Mouse (Mus musculus): ENCODE measurements at regions not wholly inside any gene's neighbourhood (a gene's known extent, or its start where the extent isn't known, plus 50 kb on each side); places are given as distances from the start of the nearest gene placed in this dataset.

DNA sequence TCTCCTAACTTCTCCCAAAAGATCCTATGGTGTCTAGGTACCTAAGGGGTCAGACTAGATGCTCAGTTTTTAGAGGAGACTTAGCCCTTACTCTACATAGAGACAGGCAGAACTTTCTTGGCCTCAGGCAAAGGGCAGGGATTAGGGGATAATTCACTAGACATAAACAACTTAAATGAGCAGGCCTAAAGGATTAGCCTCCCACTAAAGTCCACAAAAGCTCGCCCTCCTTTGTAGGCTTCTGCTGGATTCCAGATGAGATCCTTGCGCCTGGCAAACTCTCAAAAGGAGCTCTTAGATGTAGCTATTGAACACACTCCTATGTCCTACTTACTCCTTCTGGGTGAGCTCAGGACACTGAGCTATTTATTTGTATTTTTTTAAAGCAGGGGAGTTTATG lies 509.9 kb upstream of the Plxna2 start:
- no peak for DNase-seq (ENCODE audit: low spot score)
- Histone ChIP-seq H3K9me3 (replicated peaks) (no peaks in the 10 kb centered on the region), H3K27ac (no peak overlapping the region), H3K36me3 (no peaks in the 10 kb centered on the region), H3K4me3 (no peak overlapping the region), H3K27me3 (ENCODE audit: low read depth, poor library complexity, severe bottlenecking) (peaks cover 73% of the 10 kb centered on the region), H3K4me1 (peaks cover 9% of the 10 kb centered on the region; the same call in 1 of the 2 replicates)
- WGBS: 32% methylated on average over 2 of the region's 2 CpGs

DNA sequence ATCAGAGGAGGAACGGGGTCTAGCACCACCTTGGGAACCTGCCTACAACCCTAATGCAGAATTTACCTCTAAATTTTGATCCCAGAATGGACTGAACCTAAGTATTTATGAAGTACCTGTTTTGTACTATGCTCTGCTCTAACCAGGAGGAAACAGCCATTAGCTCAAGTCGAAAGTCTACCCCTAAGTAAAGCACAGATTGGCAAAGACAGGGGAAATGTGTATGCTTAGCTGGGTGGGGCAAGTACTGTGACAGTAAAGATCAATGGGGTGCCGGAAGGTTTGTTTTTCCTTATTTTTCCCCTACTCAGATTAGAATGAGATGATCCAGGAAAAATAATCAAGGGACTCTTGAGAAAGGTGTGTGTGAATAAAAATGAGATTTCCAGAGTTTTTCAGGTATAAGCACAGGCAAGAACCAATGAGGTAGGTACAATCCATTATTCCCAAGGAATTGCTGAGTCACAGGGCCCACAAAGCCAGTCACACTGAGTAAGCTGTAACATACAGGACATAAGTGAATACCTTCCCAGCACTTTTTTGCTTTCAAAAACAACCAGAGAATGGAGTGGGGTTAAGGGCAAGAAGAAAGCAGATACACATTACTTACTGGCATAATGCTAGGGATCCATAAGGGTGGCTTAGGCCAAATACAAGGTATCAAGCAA lies 510.6 kb upstream of the Plxna2 start:
- 80% methylated on average over 3 of the region's 3 CpGs for WGBS
- Histone ChIP-seq H3K9me3 (replicated peaks) (no peaks in the 10 kb centered on the region), H3K4me1 (peaks cover 9% of the 10 kb centered on the region; the same call in 1 of the 2 replicates), H3K27ac (no peak overlapping the region), H3K27me3 (ENCODE audit: low read depth, poor library complexity, severe bottlenecking) (peaks cover 73% of the 10 kb centered on the region), H3K36me3 (no peaks in the 10 kb centered on the region), H3K4me3 (no peak overlapping the region)
- no peak for DNase-seq (ENCODE audit: low spot score)

DNA sequence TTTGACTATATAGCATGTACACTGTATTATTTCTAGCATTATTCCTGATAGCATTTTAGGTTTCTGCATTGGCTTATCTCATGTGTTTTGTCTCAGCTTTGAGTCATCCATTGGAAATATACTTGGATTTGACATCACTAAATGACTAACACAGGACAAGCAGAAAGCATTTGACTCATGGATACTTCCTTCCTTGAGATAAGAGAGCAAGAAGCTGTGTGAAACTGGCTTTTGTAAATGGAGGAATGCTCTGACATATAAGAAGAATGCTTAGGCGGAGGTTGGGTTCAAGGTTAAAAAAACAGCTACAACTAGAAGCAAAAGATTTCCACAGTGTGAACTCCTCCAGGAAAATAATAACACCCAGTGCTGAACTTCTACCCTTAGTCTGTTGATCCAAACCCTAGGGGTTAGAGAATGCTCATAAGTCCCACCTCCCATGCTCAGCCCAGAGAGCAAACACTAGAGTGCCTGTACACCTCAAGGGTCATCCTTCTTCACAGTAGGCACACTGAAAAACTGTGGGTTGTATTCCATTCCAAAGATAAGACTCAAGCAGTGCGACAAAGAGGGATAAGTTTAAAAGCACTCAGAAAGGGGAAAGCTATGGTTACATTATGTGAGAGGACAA lies 528.0 kb upstream of the Plxna2 start:
- Histone ChIP-seq H3K27me3 (ENCODE audit: low read depth, poor library complexity, severe bottlenecking) (0 out of 2 replicates have a peak, but pooled peaks cover 5% of the 10 kb centered on the region), H3K36me3 (no peaks in the 10 kb centered on the region), H3K9me3 (replicated peaks) (no peaks in the 10 kb centered on the region), H3K4me3 (no peak overlapping the region), H3K27ac (no peak overlapping the region), H3K4me1 (no peaks in the 10 kb centered on the region)
- 79% methylated on average over 2 of the region's 2 CpGs for WGBS
- DNase-seq (ENCODE audit: low spot score): no peak

DNA sequence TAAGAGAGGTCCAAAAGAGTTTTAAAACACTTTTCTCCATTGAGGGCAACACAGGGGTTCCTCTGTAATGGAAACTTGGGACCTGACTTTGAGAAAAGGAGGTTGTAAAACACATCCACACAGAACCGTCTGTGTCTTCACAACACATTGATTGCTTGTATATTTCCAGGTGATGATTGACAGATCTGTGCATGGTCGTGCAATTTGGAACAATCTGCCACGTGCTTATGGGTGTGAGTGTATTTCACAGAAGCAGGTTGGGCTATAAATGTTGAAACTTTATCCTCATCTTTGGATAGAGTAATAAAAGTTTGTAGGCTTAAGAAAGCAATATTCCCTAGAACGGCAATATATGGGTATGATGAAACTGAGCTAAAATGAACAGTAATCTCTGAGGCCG lies 559.5 kb upstream of the Plxna2 start:
- Histone ChIP-seq H3K27ac (no peak overlapping the region), H3K36me3 (no peaks in the 10 kb centered on the region), H3K27me3 (ENCODE audit: low read depth, poor library complexity, severe bottlenecking) (no peaks in the 10 kb centered on the region), H3K4me3 (no peak overlapping the region), H3K9me3 (replicated peaks) (no peaks in the 10 kb centered on the region), H3K4me1 (0 out of 2 replicates have a peak, but pooled peaks cover 2% of the 10 kb centered on the region)
- 69% methylated on average over 5 of the region's 5 CpGs for WGBS
- no peak for DNase-seq (ENCODE audit: low spot score)

DNA sequence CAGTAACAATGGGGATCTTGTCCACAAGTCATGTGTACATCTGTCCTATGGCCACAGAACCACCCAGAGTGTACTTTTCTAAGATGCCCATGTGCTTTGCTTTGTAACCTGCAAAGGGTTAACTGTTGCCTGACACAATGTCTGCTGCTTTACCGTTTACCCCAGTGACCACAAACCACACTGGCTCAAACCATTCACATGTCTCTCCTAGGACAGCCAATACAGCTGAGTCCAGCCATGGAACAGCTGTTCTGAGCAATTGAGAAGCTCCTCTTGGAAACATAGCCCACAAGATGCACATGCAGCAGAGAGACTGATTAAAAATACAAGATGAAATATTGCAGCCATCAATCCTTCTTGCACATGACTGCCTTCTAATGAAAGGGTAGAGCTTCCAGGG lies 561.5 kb upstream of the Plxna2 start:
- Histone ChIP-seq H3K4me1 (0 out of 2 replicates have a peak, but pooled peaks cover 2% of the 10 kb centered on the region), H3K4me3 (no peak overlapping the region), H3K27me3 (ENCODE audit: low read depth, poor library complexity, severe bottlenecking) (no peaks in the 10 kb centered on the region), H3K36me3 (no peaks in the 10 kb centered on the region), H3K9me3 (replicated peaks) (no peaks in the 10 kb centered on the region), H3K27ac (no peak overlapping the region)
- WGBS: 42% methylated on average over 1 of the region's 1 CpGs
- DNase-seq (ENCODE audit: low spot score): no peak

DNA sequence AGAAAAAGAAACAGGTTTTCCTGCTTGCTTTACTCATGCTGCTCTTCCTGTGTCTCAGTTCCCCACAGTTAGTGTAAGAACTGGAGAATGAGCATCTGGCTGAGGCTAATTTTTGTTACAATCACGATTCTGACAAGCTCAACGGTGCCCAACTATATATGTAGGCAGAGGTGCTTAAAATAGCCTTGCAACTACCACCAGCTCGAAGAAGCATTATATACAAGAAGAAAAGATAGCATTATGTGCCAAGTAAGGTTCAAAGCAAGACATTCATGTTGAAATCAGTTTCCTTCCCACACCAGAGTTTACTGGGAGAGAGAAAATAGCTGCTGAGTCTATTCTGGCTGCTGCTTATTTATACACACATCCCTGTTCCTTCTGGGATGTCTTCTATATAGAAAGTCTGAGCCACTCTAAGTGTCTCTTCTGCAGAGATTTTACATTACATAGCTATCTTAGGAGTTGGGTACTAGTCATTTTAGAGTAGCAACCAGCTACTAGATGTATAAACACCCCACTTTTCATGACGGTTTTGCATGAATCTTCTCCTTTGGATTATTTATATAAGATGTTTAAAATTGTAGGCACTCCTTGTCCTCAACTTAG lies 568.2 kb upstream of the Plxna2 start:
- Histone ChIP-seq H3K36me3 (no peaks in the 10 kb centered on the region), H3K27ac (no peak overlapping the region), H3K27me3 (ENCODE audit: low read depth, poor library complexity, severe bottlenecking) (no peaks in the 10 kb centered on the region), H3K4me3 (no peak overlapping the region), H3K9me3 (replicated peaks) (no peaks in the 10 kb centered on the region), H3K4me1 (no peaks in the 10 kb centered on the region)
- no peak for DNase-seq (ENCODE audit: low spot score)
- 83% methylated on average over 4 of the region's 4 CpGs for WGBS

DNA sequence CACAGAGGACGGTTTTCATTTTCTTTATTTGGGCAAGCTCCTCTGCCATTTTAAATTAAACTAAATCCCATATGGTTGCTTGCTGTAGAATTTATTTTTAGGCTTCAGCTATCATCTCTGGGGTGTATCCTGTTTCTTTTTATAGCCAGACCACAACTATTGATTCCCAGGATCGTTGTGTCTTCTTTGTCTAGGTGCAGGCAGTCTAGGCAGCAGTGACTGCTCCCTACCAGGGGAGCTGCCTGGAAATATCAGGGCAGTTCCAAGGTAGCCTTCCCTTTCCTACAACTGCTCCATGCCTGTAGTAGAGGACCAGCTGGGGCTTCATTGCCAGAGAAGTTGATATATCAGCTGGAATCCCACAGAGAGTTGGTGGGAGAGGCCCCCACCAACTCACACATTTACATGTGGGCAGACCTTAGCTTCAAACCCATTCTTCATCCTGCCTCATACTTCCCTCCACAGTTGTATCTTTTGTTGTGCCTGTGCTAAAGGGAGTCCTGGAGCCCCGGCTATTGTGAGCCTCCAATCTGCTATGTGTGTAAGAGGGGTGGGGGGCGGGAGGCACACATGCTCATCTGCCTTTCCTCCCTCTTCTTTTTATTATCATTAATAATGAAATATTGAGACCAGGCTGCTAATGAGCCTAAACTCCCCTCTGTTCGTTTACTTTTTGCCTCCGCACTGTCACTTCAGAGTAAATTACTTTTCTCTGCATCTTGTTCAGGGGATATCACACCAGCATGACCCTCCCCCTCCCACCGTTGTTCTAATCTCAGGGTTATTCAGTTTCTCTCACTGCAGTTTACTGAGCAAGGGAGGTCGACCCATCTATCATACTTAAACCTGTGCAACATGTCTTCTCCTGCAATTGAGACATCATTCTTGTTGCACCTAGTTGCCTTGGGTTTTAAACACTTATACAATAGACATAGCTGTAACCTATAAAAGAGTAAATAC lies 576.3 kb upstream of the Plxna2 start:
- Histone ChIP-seq H3K9me3 (replicated peaks) (no peaks in the 10 kb centered on the region), H3K27ac (no peak overlapping the region), H3K27me3 (ENCODE audit: low read depth, poor library complexity, severe bottlenecking) (no peaks in the 10 kb centered on the region), H3K4me1 (no peaks in the 10 kb centered on the region), H3K4me3 (no peak overlapping the region), H3K36me3 (no peaks in the 10 kb centered on the region)
- 58% methylated on average over 8 of the region's 8 CpGs for WGBS
- no peak for DNase-seq (ENCODE audit: low spot score)

DNA sequence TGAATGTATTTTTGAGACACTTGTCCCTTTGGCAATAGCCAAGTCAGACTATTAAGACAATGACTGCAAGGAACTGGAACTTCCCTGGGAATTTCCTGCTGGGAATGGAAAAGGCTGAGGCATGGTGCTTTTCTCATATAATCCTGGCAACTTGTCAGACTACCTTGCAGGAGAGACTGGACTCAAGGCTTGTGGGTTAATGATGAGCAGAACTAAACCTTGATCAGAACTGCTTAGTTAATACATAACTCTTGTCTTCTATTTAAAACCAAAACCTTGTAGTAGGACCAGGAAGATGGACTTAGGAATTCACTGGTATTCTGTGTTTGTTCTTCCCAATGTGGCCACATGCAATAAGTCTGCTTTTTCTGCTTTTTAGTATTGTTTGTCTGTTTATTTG lies 579.3 kb upstream of the Plxna2 start:
- H3K4me3 ChIP-seq: no peak overlapping the region
- H3K36me3 ChIP-seq: no peaks in the 10 kb centered on the region
- no peak overlapping the region for H3K27ac ChIP-seq
- H3K27me3 ChIP-seq (ENCODE audit: low read depth, poor library complexity, severe bottlenecking): no peaks in the 10 kb centered on the region
- DNase-seq (ENCODE audit: low spot score): no peak
- H3K4me1 ChIP-seq: no peaks in the 10 kb centered on the region
- no peaks in the 10 kb centered on the region for H3K9me3 ChIP-seq (replicated peaks)

DNA sequence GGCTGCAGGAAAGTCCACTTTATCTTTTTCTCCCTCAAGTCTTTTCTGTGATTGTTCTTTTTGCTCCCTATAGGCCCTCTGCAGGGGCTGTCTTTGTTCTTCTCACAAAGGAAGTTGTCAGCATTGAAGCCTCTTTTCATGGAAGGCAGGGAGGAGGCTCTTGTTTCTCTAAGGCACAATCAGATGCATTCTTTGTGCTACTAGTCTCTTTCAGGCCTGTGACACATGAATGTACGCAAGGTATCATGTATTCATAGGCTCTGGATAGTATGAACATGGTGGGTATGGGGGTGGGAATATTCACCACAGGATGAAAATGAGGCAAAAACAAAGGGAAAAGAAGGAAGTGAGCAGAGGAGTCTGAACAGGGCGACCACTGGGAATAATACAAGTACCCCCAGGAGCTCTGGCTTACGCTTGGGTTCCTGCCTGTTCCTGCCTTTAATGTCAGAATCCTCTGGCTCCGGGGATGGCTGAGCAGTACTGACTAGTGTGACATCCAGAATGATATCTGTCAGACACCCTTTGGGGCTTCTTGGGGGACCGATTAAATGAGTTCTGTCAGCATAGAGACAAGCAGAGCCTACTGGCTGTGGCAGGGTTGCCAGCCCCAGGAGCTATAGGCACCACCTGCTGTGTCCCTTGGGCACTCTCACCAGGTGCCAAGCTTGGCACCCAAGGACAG lies 583.7 kb upstream of the Plxna2 start:
- Histone ChIP-seq H3K36me3 (no peaks in the 10 kb centered on the region), H3K9me3 (replicated peaks) (no peaks in the 10 kb centered on the region), H3K27ac (no peak overlapping the region), H3K4me3 (no peak overlapping the region), H3K27me3 (ENCODE audit: low read depth, poor library complexity, severe bottlenecking) (no peaks in the 10 kb centered on the region), H3K4me1 (no peaks in the 10 kb centered on the region)
- WGBS: 80% methylated on average over 5 of the region's 5 CpGs
- no peak for DNase-seq (ENCODE audit: low spot score)

DNA sequence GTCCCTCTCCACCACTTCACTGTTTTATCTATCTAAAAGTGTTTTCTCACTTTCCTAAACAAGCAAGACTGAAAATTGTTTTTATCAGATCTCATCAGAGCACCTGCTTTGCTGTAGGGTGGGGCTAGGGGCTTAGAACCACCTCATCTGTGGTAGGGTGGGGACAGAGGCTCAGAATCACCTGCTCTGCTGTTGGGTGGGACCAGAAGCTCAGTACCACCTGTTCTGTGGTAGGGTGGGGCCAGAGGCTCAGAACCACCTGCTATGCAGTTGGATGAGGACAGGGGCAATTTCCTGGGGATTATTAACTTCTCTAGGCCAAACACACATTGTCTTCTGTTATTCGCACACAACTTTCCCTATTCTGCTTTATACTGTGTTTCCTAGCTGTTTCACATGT lies 585.4 kb upstream of the Plxna2 start:
- no peak for DNase-seq (ENCODE audit: low spot score)
- Histone ChIP-seq H3K4me3 (no peak overlapping the region), H3K4me1 (no peaks in the 10 kb centered on the region), H3K36me3 (no peaks in the 10 kb centered on the region), H3K27ac (no peak overlapping the region), H3K9me3 (replicated peaks) (no peaks in the 10 kb centered on the region), H3K27me3 (ENCODE audit: low read depth, poor library complexity, severe bottlenecking) (no peaks in the 10 kb centered on the region)
- 93% methylated on average over 1 of the region's 1 CpGs for WGBS

DNA sequence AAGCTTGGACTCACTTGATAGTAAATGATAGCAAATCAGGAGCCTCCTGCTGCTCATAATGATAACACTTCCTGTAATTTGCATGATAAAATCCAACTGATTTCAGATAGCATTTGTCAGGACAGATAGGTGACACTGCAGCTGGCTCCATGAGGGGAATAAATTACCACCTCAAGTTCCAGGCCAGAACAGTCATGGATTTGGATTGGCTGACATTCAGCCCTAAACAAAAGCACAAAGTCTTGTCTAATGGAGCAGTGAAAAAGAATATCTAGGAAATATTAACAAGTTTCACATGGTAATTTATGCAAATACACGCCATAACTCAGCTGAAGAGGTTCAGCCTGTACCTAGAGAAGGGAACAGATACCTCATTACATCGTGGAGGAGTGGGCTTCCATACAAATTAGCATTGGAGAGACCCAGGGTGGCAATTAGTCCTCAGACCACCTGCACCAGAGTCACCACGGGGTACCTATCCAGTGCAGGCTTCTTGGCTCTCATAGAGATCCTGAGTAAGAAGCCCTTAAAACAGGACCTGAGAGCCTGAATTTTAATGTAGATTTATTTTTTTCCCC lies 587.3 kb upstream of the Plxna2 start:
- Histone ChIP-seq H3K27ac (no peak overlapping the region), H3K27me3 (ENCODE audit: low read depth, poor library complexity, severe bottlenecking) (no peaks in the 10 kb centered on the region), H3K4me1 (no peaks in the 10 kb centered on the region), H3K4me3 (no peak overlapping the region), H3K36me3 (no peaks in the 10 kb centered on the region), H3K9me3 (replicated peaks) (no peaks in the 10 kb centered on the region)
- no peak for DNase-seq (ENCODE audit: low spot score)
- 84% methylated on average over 3 of the region's 3 CpGs for WGBS
